Mouse (Mus musculus) spleen, adult 2 months (tissue): Measurements from ENCODE around the gene Vmn1r41. TPM values are rescaled to one million over a fixed set of nuclear protein-coding genes. Genes with fewer than 3 reads are reported as not detected.

Experiments
- DNase-seq, 2 experiments: peaks; one replicate each; pipeline versions ENCODE4 v3.0.0 to v3.0.0-alpha.2; 2012 to 2021; ENCODE audit warnings: low spot score in 2 of 2, low read depth in 1 of 2
- H3K27ac ChIP-seq: fragments of 200-500 bp; 2 replicates; pipeline ENCODE4 v1.5.1; 2012; ENCODE audit warnings: low read length, inconsistent platforms; ENCODE audit not compliant: insufficient read depth
- H3K27me3 ChIP-seq: fragments of 200-500 bp; 2 replicates; pipeline ENCODE4 v1.6.1; 2012; ENCODE audit warnings: mild to moderate bottlenecking, moderate library complexity, low read length, inconsistent platforms; ENCODE audit not compliant: control insufficient read depth, insufficient read depth
- H3K36me3 ChIP-seq: fragments of 200-500 bp; 2 replicates; pipeline ENCODE4 v1.6.1; 2012; ENCODE audit warnings: mild to moderate bottlenecking, low read length, inconsistent platforms; ENCODE audit not compliant: control insufficient read depth, insufficient read depth
- H3K4me1 ChIP-seq: fragments of 200-500 bp; 2 replicates; pipeline ENCODE4 v1.6.1; 2011; ENCODE audit warnings: inconsistent platforms; ENCODE audit not compliant: control insufficient read depth, insufficient read depth, insufficient read length
- H3K4me3 ChIP-seq: fragments of 200-500 bp; 2 replicates; pipeline ENCODE4 v1.5.1; 2011; ENCODE audit warnings: mild to moderate bottlenecking, inconsistent platforms; ENCODE audit not compliant: insufficient read depth, insufficient read length; ENCODE audit errors: extremely low read depth
- CTCF ChIP-seq: fragments of 200-500 bp; IDR thresholded peaks from 2 replicates; pipeline ENCODE4 v1.5.1; 2011; ENCODE audit warnings: mild to moderate bottlenecking, inconsistent platforms; ENCODE audit not compliant: insufficient read depth, insufficient read length, insufficient replicate concordance; ENCODE audit errors: extremely low read depth
- POLR2A ChIP-seq: fragments of 200-500 bp; IDR thresholded peaks from 2 replicates; pipeline ENCODE4 v1.6.1; 2011; ENCODE audit warnings: low read depth, low read length, inconsistent platforms
- WGBS: fragments of 180-500 bp; shearing (Covaris S2); methylation state at CpG from one replicate; pipeline ENCODE4 v1.1.7; 2018; 5-methylcytosine and 5-hydroxymethylcytosine counted together
- polyA plus RNA-seq: library from polyadenylated mRNA; depleted of rRNA; stranded (reverse); fragments of >200 nt; gene quantifications from 2 replicates; pipeline ENCODE4 v1.2.3, GENCODE M21; 2012; rRNA removed

Gene Vmn1r41
- not detected in 2 replicates for polyA plus RNA-seq

DNA sequence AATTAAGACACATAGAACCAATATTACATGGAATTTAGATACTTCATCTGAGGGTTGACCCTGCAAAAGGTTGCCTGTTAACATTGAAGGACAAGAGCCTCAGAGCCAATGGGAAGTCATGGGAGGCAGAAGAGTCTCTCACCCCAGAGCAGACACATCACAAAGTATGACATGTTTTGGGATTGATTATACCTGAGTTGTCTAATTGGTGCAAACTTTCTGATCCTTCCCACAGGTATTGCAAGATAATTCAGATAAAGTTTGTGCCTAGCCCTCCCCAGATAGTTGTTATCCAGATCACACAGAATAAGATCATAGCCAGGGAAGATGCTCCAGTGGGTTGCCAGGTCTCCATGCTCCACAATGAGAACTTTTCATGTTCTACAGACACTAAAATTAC lies at the start of gene Vmn1r41:
Gene Vmn1r41, plus strand, starts transcription at position 301 of the 400 bp plus-strand sequence.
- no peaks in the 10 kb centered on the region for H3K4me1 ChIP-seq
- no peak for TF ChIP-seq CTCF
- TF ChIP-seq POLR2A: no peak
- no peak within 1 kb of the TSS for H3K4me3 ChIP-seq
- no peaks in the 10 kb centered on the region for H3K36me3 ChIP-seq
- no peak for DNase-seq
- no peaks in the 10 kb centered on the region for H3K27me3 ChIP-seq
- H3K27ac ChIP-seq: no peak within 1 kb of the TSS

DNA sequence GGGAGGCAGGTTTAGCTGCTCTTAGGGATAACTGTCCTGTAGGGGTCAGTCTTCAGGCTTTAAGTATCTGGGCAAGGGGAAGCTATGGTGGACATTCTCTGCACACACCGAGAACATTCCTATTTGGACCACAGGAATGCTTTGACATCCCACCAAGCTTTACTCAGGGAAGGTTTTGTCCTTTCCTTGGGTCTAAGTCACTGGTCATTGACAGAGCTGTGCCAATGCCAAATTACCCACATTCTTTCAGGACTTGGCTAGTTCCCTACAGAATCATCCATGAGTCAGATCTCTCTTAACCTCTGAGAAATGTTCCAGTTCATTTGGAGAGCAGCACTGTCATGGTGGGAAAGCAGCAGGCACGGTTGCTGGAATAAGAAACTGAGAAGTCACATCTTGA lies 33.9 kb upstream of the Vmn1r41 start:
- WGBS: 76% methylated on average over 2 of the region's 2 CpGs

DNA sequence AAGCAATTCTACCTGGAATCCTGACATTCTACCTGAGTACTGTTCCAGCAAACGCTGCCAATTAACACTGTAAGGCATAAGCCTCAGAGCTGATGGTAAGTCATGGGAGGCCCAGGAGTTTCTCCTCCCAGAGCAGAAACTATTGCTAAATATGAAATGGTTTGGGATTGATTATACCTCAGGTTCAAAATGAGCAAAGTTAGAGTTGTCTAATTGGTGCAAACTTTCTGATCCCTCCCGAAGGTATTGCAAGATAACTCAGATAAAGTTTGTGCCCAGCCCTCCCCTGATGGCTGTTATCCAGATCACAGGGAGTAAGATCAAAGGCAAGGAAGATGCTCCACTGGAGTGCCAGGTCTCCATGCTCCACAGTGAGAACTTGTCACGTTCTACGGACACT lies 33.3 kb upstream of the Vmn1r41 start, which contains the start of gene Vmn1r40:
Gene Vmn1r40, plus strand, starts transcription at position 301 of the 400 bp plus-strand sequence.
- no peak for DNase-seq
- TF ChIP-seq POLR2A (no peak), CTCF (no peak)
- Histone ChIP-seq H3K4me3 (no peak within 1 kb of the TSS), H3K4me1 (no peaks in the 10 kb centered on the region), H3K27ac (no peak within 1 kb of the TSS), H3K27me3 (no peaks in the 10 kb centered on the region), H3K36me3 (no peaks in the 10 kb centered on the region)
- 73% methylated on average over 4 of the region's 4 CpGs for WGBS

More for the DNA sequence above, 33.9 kb upstream of the Vmn1r41 start:
- no peak overlapping the region for H3K4me3 ChIP-seq
- H3K4me1 ChIP-seq: no peaks in the 10 kb centered on the region
- no peak overlapping the region for H3K27ac ChIP-seq
- no peaks in the 10 kb centered on the region for H3K36me3 ChIP-seq
- TF ChIP-seq CTCF: no peak
- TF ChIP-seq POLR2A: no peak
- DNase-seq: no peak
- H3K27me3 ChIP-seq: no peaks in the 10 kb centered on the region

DNA sequence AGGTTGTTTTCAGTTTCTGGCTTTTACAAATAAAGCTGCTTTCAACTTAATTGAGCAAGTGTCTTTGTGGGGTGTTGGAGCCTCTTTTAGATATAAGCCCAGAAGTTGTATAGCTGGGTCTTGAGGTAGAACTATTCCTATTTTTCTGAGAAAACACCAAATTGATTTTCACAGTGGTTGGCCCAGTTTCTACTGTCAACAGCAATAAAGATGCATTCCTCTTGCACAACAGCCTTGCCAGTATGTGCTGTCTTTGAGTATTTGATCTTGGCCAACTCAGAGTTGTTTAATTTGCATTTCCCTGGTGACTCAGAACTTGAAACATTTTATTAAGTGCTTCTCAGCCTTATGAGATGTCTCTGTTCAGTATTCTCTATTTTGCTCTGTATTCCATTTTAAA lies 22.5 kb upstream of the Vmn1r41 start:
- DNase-seq: no peak
- no peaks in the 10 kb centered on the region for H3K36me3 ChIP-seq
- no peaks in the 10 kb centered on the region for H3K4me1 ChIP-seq
- TF ChIP-seq CTCF: no peak
- no peak for TF ChIP-seq POLR2A
- no peak overlapping the region for H3K4me3 ChIP-seq
- H3K27me3 ChIP-seq: no peaks in the 10 kb centered on the region
- no peak overlapping the region for H3K27ac ChIP-seq

DNA sequence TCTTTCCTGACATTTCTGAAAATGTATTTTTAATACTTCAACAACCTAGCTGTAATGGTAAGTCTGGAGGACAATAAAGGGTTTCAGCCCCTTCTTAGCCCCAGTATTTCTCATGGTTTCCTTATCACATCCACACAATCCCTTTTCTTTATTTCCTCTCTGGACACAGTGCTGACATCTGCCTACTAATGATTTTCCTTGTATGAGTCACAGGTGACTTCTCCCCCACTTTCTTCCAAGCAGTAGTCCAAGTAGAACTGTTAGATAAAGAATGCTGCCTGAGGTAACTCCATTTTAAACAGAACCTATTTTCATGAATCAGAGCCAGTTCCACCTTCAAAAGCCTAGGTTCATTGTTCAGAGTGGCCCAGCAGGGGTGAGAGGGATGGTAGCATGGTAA lies 2.2 kb downstream of the Vmn1r41 start:
- TF ChIP-seq CTCF: no peak
- TF ChIP-seq POLR2A: no peak

DNA sequence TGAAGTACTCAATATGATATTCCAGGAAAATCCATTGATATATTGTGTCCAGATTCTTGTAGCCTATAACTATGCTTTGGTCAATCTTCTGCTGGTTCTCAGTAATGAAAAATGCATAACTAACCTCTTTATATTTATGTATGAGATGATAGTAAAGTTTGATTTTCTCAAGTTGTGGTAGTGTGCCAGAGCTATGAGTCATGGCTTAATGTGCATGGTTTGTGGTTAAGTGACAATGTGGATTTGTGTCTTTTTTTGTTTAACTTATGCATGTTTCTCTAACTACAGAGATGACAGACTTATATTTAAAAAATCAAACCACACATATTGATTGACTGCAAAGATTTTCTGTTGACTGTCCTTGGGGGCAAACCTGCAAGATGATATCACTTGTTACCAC lies 49.7 kb downstream of the Vmn1r41 start:
- DNase-seq: no peak
- Histone ChIP-seq H3K4me3 (no peak overlapping the region), H3K27me3 (no peaks in the 10 kb centered on the region), H3K4me1 (no peaks in the 10 kb centered on the region), H3K27ac (no peak overlapping the region), H3K36me3 (no peaks in the 10 kb centered on the region)
- TF ChIP-seq POLR2A (no peak), CTCF (no peak)

More for the DNA sequence above, 2.2 kb downstream of the Vmn1r41 start:
- no peak overlapping the region for H3K4me3 ChIP-seq
- no peaks in the 10 kb centered on the region for H3K27me3 ChIP-seq
- H3K4me1 ChIP-seq: no peaks in the 10 kb centered on the region
- DNase-seq: no peak
- H3K36me3 ChIP-seq: no peaks in the 10 kb centered on the region
- H3K27ac ChIP-seq: no peak overlapping the region

Other genes starting within 250 kb of the Vmn1r41 start
- gene Chchd6, start 145.1 kb upstream of the Vmn1r41 start, polyA plus RNA-seq: 7.4 and 11.1 TPM in 2 replicates
- gene Txnrd3, start 96.8 kb upstream of the Vmn1r41 start, polyA plus RNA-seq: 2.9 and 4.1 TPM in 2 replicates
- gene Vmn1r40, start 33.2 kb upstream of the Vmn1r41 start, polyA plus RNA-seq: not detected in 2 replicates
- gene Vmn1r42, start 135.6 kb downstream of the Vmn1r41 start, polyA plus RNA-seq: not detected in 2 replicates
- gene Vmn1r43, start 135.6 kb downstream of the Vmn1r41 start, polyA plus RNA-seq: not detected in 2 replicates
- gene Vmn1r44, start 142.9 kb downstream of the Vmn1r41 start, polyA plus RNA-seq: not detected in 2 replicates
- not detected in 2 replicates for gene Vmn1r45, start 199.8 kb downstream of the Vmn1r41 start, polyA plus RNA-seq
- gene Vmn1r46, start 228.5 kb downstream of the Vmn1r41 start, polyA plus RNA-seq: not detected in 2 replicates